Mouse (Mus musculus): ENCODE results near the gene Fam186b. TPM values are rescaled to one million over a fixed set of nuclear protein-coding genes. Genes with fewer than 3 reads are reported as not detected.

The Fam186b gene
- not detected for polyA plus RNA-seq (2014; fragmentation: Illumina TruSeq; extraction: RNeasy Lipid Tissue Mini Kit (QIAGEN cat#74804); ENCODE audit: low read depth, low replicate concordance)

DNA sequence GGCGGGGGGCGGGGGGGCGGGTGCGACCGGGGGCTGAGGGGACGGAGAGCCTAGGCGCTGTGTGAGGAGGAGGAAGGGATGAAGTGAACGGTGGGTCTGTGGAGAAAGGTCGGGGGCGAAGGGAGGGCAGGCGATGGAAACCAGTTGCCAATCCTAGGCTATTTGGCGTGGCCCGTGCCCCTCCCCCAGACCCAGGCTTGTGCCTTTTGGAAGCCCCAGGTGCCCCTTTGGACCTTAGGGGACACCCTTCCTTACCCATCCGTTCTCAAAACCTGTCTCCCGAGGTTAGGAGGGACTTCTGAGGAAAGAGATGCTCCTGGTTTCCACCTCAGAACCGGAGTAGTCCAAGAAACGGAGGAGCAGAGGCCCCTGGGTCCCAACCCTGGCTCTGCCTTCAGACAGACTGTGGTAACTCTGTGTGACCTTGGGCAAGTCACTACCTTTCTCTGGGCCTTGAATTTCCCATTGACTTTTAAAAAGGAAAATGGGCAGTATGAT, at the start of gene Fam186b:
Gene Fam186b (minus strand): TSS at position 405 of the 498 bp plus-strand sequence.

DNA sequence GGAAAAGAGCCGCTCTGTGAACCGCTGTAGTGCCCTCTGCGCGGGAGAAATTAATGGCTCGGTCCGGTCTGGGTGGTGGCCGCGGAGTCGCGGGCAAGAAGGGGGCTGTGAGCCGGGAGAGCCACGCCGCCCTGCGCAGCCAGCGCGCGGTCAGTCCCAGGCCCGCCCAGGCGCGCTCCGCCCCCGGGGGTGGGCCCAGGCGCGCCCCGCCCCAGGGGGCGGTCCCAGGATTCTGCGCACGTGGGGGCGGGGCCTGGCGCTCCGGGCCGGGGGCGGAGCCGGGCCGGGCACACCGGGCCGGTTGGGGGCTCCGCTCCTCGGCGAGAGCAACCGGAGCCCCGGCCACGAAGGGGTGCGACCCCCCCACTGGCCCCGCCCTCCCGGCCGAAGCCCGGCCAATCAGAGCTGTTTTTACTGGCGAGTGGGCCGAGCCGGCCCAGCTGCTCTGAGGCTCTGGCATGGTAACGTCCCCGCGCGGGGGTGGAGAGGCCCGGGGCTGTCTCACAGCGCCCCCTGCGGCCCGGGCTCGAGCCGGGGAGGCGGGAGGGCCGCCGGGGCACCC, 794 bp downstream of the Fam186b start, which contains the start of gene Prpf40b:
Gene Prpf40b (plus strand): TSS at position 275 of the 562 bp plus-strand sequence.

DNA sequence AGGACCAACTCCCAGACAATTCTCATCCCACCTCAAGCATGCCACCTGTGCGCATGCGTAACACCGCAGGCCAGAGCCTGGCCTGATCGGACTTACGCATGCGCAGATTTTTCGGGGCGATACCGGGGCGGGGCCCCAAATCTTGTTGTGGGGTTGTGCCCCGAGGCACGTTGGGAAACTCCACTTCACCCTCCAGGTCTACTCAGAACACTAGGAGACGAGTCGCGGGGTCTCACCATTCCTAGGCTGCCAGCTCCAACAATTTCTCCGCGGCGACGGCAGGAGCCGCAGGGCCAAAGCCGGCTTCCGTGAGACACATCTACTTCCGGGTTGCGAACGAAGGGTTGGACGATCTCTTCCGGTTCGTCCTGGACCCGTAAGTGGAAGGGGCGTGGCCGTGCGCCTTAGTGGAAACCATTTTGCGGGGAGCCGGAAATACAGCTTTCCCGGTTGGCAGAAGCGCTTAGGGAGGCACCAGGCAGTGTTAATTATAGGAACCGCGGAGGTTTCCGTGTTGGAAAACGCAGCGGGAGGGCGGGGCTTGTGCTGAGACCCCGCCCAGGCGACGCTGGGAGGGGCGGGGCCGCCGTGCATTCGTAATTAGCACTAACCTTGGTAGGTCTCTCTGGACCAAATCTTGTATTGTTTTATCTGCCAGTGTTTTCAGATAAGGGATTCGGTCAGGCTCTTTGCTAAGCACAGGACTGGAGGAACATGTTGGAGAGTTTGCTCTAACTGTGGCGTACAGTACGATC, 43.9 kb downstream of the Fam186b start, which contains the start of gene Mcrs1:
Gene Mcrs1 (minus strand): TSS at position 336 of the 755 bp plus-strand sequence.

DNA sequence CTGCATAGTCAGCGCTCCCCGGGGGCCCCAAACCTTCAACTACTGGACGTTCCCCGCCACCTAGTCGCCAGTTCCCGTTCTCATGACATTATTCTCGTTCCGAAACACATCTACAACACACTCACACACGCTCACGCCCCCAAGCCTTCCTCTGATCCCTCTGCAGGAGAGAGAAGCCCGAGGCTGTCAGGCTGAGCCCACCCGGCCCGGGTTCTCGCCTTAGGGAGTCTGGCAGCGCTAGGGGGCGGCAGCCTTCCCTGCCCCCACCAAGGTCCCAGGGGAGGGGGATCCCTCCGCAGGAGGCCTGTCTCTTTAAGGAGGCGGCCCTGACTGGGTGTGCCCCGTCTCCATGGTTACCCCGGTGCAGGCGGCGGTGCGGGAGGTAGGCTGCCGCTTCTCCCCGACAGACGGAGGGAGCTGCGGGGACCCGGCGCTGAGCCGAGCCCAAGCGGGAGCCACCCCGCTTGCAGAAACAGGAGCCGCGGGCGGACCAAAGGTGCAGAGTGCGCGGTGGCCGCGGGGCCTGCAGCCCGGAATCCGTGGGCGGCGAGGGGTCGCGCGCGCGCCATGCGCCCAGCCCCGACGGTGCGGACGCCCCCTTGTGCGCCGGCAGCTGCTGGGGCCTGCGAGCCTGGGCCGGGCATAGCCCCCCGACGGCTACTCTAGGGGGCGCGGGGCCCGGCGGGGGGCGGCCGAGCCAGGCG, 71.3 kb downstream of the Fam186b start, which contains the start of gene Kcnh3:
Gene Kcnh3 (plus strand): TSS at position 654 of the 704 bp plus-strand sequence.

Other genes starting within 250 kb of the Fam186b start
- gene Prph, start 240.7 kb downstream of the Fam186b start, polyA plus RNA-seq (2014; fragmentation: Illumina TruSeq; extraction: RNeasy Lipid Tissue Mini Kit (QIAGEN cat#74804); ENCODE audit: low read depth, low replicate concordance) = not detected
- gene Troap, start 221.3 kb downstream of the Fam186b start, polyA plus RNA-seq (2014; fragmentation: Illumina TruSeq; extraction: RNeasy Lipid Tissue Mini Kit (QIAGEN cat#74804); ENCODE audit: low read depth, low replicate concordance) = not detected
- not detected for gene C1ql4, start 208.1 kb downstream of the Fam186b start, polyA plus RNA-seq (2014; fragmentation: Illumina TruSeq; extraction: RNeasy Lipid Tissue Mini Kit (QIAGEN cat#74804); ENCODE audit: low read depth, low replicate concordance)
- 26.7 TPM for gene Dnajc22, start 202.7 kb downstream of the Fam186b start, polyA plus RNA-seq (2014; fragmentation: Illumina TruSeq; extraction: RNeasy Lipid Tissue Mini Kit (QIAGEN cat#74804); ENCODE audit: low read depth, low replicate concordance)
- gene Spats2, start 170.0 kb downstream of the Fam186b start, polyA plus RNA-seq (2014; fragmentation: Illumina TruSeq; extraction: RNeasy Lipid Tissue Mini Kit (QIAGEN cat#74804); ENCODE audit: low read depth, low replicate concordance) = 4.0 TPM
- gene Kcnh3, start 71.0 kb downstream of the Fam186b start, polyA plus RNA-seq (2014; fragmentation: Illumina TruSeq; extraction: RNeasy Lipid Tissue Mini Kit (QIAGEN cat#74804); ENCODE audit: low read depth, low replicate concordance) = not detected
- gene Mcrs1, start 43.9 kb downstream of the Fam186b start, polyA plus RNA-seq (2014; fragmentation: Illumina TruSeq; extraction: RNeasy Lipid Tissue Mini Kit (QIAGEN cat#74804); ENCODE audit: low read depth, low replicate concordance) = 0.93 TPM
- gene Prpf40b, start 801 bp downstream of the Fam186b start, polyA plus RNA-seq (2014; fragmentation: Illumina TruSeq; extraction: RNeasy Lipid Tissue Mini Kit (QIAGEN cat#74804); ENCODE audit: low read depth, low replicate concordance) = 3.4 TPM
- 0.64 TPM for gene Fmnl3, start 74.6 kb upstream of the Fam186b start, polyA plus RNA-seq (2014; fragmentation: Illumina TruSeq; extraction: RNeasy Lipid Tissue Mini Kit (QIAGEN cat#74804); ENCODE audit: low read depth, low replicate concordance)
- 634 TPM for gene Tmbim6, start 97.0 kb upstream of the Fam186b start, polyA plus RNA-seq (2014; fragmentation: Illumina TruSeq; extraction: RNeasy Lipid Tissue Mini Kit (QIAGEN cat#74804); ENCODE audit: low read depth, low replicate concordance)
- not detected for gene Nckap5l, start 161.9 kb upstream of the Fam186b start, polyA plus RNA-seq (2014; fragmentation: Illumina TruSeq; extraction: RNeasy Lipid Tissue Mini Kit (QIAGEN cat#74804); ENCODE audit: low read depth, low replicate concordance)
- gene Bcdin3d, start 178.8 kb upstream of the Fam186b start, polyA plus RNA-seq (2014; fragmentation: Illumina TruSeq; extraction: RNeasy Lipid Tissue Mini Kit (QIAGEN cat#74804); ENCODE audit: low read depth, low replicate concordance) = 0.64 TPM
- gene Faim2, start 232.3 kb upstream of the Fam186b start, polyA plus RNA-seq (2014; fragmentation: Illumina TruSeq; extraction: RNeasy Lipid Tissue Mini Kit (QIAGEN cat#74804); ENCODE audit: low read depth, low replicate concordance) = not detected